Mouse (Mus musculus): ENCODE results near the gene Hat1.

Hat1 gene

GRCm38 (mm10) chr2:71466861-71467450 is 78.2 kb downstream of the Hat1 start:
- DNase-seq: peak; percentile 90

- no peak for DNase-seq
These were observed 82.3 kb downstream of the Hat1 start for GRCm38 (mm10) chr2:71471094-71471493.

GRCm38 (mm10) chr2:71473830-71474229 is 85.1 kb downstream of the Hat1 start:
- DNase-seq: no peak

- DNase-seq: peak; percentile 34
These were observed 85.6 kb downstream of the Hat1 start for GRCm38 (mm10) chr2:71474345-71474744.

GRCm38 (mm10) chr2:71475311-71475710 is 86.6 kb downstream of the Hat1 start:
- no peak for DNase-seq

GRCm38 (mm10) chr2:71475760-71476159 is 87.0 kb downstream of the Hat1 start:
- no peak for DNase-seq

GRCm38 (mm10) chr2:71477787-71478186 is 89.0 kb downstream of the Hat1 start:
- no peak for DNase-seq

GRCm38 (mm10) chr2:71479917-71480316 is 91.2 kb downstream of the Hat1 start:
- DNase-seq: peak; percentile 66

- DNase-seq: no peak
These were observed 93.1 kb downstream of the Hat1 start for GRCm38 (mm10) chr2:71481825-71482224.

GRCm38 (mm10) chr2:71483046-71483716 is 94.4 kb downstream of the Hat1 start:
- DNase-seq: no peak

- DNase-seq: peak; percentile 46
These were observed 94.9 kb downstream of the Hat1 start for GRCm38 (mm10) chr2:71483717-71484066.
